Mouse (Mus musculus): ENCODE results near the gene Zfp385a.

- no peak for TF ChIP-seq CTCF (IDR thresholded peaks at IDR 0.05; ENCODE audit: insufficient read depth, low read length)
- TF ChIP-seq POLR2A (IDR thresholded peaks at IDR 0.05; ENCODE audit: borderline replicate concordance, extremely low read depth, low read depth, low read length), result no peak
These were observed 44.0 kb downstream of the Zfp385a start for GRCm38 (mm10) chr15:103295851-103296250.
